Mouse (Mus musculus) CH12.LX (cell line): ENCODE data around the gene Mcl1.

Experiments
- CTCF ChIP-seq, 2 experiments: IDR thresholded peaks in 1 of 2; conservative IDR thresholded peaks in 1 of 2; 2 replicates each; pipeline ENCODE4 v1.5.1; 2011 to 2012; ENCODE audit warnings: low read depth in 2 of 2, low read length in 2 of 2, improper control_type of control experiment in 1 of 2, inconsistent platforms in 1 of 2, mild to moderate bottlenecking in 1 of 2, moderate library complexity in 1 of 2
- EP300 ChIP-seq: IDR thresholded peaks from 2 replicates; pipeline ENCODE4 v1.6.1; 2011; ENCODE audit warnings: low read length, improper control_type of control experiment
- ETS1 ChIP-seq: conservative IDR thresholded peaks from 2 replicates; pipeline ENCODE4 v1.6.1; 2012; ENCODE audit warnings: low read depth, mild to moderate bottlenecking, inconsistent platforms, low read length, improper control_type of control experiment, moderate library complexity
- MYC ChIP-seq: IDR thresholded peaks from 2 replicates; pipeline ENCODE4 v1.6.1; 2011; ENCODE audit warnings: low read depth, mild to moderate bottlenecking, improper control_type of control experiment, low read length
- POLR2A ChIP-seq: IDR thresholded peaks from 2 replicates; pipeline ENCODE4 v1.6.1; 2011; ENCODE audit warnings: low read depth, mild to moderate bottlenecking, improper control_type of control experiment, low read length
- RAD21 ChIP-seq: IDR thresholded peaks from 2 replicates; pipeline ENCODE4 v1.6.1; 2011; ENCODE audit warnings: low read depth, mild to moderate bottlenecking, low read length, improper control_type of control experiment, moderate library complexity
- USF1 ChIP-seq: IDR thresholded peaks from 2 replicates; pipeline ENCODE4 v1.6.1; 2014; ENCODE audit warnings: low read depth, mild to moderate bottlenecking, inconsistent platforms, low read length, improper control_type of control experiment
- ZKSCAN1 ChIP-seq: IDR thresholded peaks from 2 replicates; pipeline ENCODE4 v1.6.1; 2012; ENCODE audit warnings: low read depth, inconsistent platforms, low read length, improper control_type of control experiment, borderline replicate concordance

GRCm38 (mm10) chr3:95657711-95658110 lies 877 bp upstream of the Mcl1 start:
- TF ChIP-seq USF1 (no peak), CTCF (conservative IDR thresholded peaks at IDR 0.05 in 1 of 2, IDR thresholded peaks at IDR 0.05 in 1 of 2; ENCODE audit: low read depth in 2 of 2, low read length in 2 of 2) (no peak), MYC (no peak), RAD21 (no peak), ZKSCAN1 (no peak), POLR2A (no peak), EP300 (no peak), ETS1 (no peak)
